8 mouse cellular contexts compared by ENCODE assay signal in the genomic region with DNA sequence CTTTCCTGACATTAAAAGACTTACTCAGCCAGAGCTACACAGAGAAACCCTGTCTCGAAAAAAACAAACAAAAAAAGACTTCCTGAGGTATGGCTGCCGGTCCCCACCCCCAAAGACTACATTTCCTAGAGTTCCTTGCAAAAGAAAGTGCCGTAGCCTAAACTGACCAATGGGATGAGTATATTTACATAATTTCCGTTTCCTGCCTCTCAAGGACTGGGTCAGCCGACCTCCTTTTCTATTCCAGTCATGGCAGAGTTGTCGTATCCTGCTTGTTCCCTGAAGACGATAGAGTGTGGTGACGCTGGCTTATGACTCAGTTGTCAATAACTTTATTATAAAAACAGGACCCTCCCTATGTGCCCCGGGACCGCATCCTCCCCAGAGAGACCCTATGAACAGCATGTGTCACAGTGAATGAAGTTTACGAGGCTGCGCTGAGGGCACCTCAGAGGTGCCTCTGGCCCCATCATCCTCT. TPM values are rescaled to one million over a fixed set of nuclear protein-coding genes. Genes with fewer than 3 reads are reported as not detected.
DNase-seq lines count a peak whose midpoint lies in the region; ATAC-seq and TF ChIP-seq lines count a peak whose summit lies in the region.

No protein-coding gene starts in this region.

- peak; percentile 68 for DNase-seq in layer of hippocampus, adult 9-10 months (ENCODE audit: low spot score)
- DNase-seq in urinary bladder, postnatal 10 days (ENCODE audit: low spot score) = no peak

- peak overlapping the region; percentile 55 for H3K4me2 ChIP-seq in lung, embryonic 16.5 days (ENCODE audit: low read depth, low read length)

- no peaks in the 10 kb centered on the region for H3K27me3 ChIP-seq in E14TG2a.4 (ENCODE audit: insufficient read depth, low read length)
- H3K27me3 ChIP-seq in lung, embryonic 16.5 days (ENCODE audit: control insufficient read depth, insufficient read depth, low read depth, low read length) = no peaks in the 10 kb centered on the region

- peak overlapping the region; percentile 49; the same call in 1 of the 2 replicates for H3K27ac ChIP-seq in bone marrow, adult 2 months (ENCODE audit: control insufficient read depth, insufficient read depth, low read depth, low read length, poor library complexity)
- H3K27ac ChIP-seq in embryonic fibroblast, embryonic 13.5 days (ENCODE audit: insufficient read depth, low read length) = peak overlapping the region; percentile 79
- peak overlapping the region; percentile 69 for H3K27ac ChIP-seq in lung, embryonic 16.5 days (ENCODE audit: low read length)
- H3K27ac ChIP-seq in olfactory bulb, adult 2 months (ENCODE audit: insufficient read depth, low read depth, low read length) = peak overlapping the region; percentile 86

- peaks cover 48% of the 10 kb centered on the region for H3K36me3 ChIP-seq in E14TG2a.4 (ENCODE audit: insufficient read depth, low read length)
- peaks cover 6% of the 10 kb centered on the region; the same call in 1 of the 2 replicates for H3K36me3 ChIP-seq in lung, embryonic 16.5 days (ENCODE audit: control insufficient read depth, insufficient read depth, low read length)

- WGBS in bone marrow, adult 2 months = 10% methylated on average over 12 of the region's 12 CpGs
- WGBS in lung, embryonic 16.5 days = 17% methylated on average over 12 of the region's 12 CpGs
- 14% methylated on average over 12 of the region's 12 CpGs for WGBS in olfactory bulb, adult 2 months

- no peak for TF ChIP-seq CTCF in E14TG2a.4 (conservative IDR thresholded peaks at IDR 0.05; ENCODE audit: low read length)
- TF ChIP-seq CTCF in bone marrow, adult 2 months (IDR thresholded peaks at IDR 0.05; ENCODE audit: control insufficient read depth, insufficient read depth, low read length) = no peak
- no peak for TF ChIP-seq CTCF in embryonic fibroblast, embryonic 13.5 days (IDR thresholded peaks at IDR 0.05; ENCODE audit: borderline replicate concordance, insufficient read depth, low read length)
- no peak for TF ChIP-seq CTCF in olfactory bulb, adult 2 months (IDR thresholded peaks at IDR 0.05; ENCODE audit: insufficient read depth, low read depth, low read length)

- H3K4me3 ChIP-seq in E14TG2a.4 (replicated peaks; ENCODE audit: low read length) = peak overlapping the region; percentile 60
- peak overlapping the region; percentile 59 for H3K4me3 ChIP-seq in bone marrow, adult 2 months (replicated peaks; ENCODE audit: control insufficient read depth, low read depth, low read length)
- no peak overlapping the region for H3K4me3 ChIP-seq in embryonic fibroblast, embryonic 13.5 days (ENCODE audit: insufficient read depth, low read length)
- peak overlapping the region; percentile 39 for H3K4me3 ChIP-seq in lung, embryonic 16.5 days (ENCODE audit: low read length)
- peak overlapping the region; percentile 45 for H3K4me3 ChIP-seq in olfactory bulb, adult 2 months (ENCODE audit: insufficient read depth, low read depth, low read length)

- peaks cover 60% of the 10 kb centered on the region for H3K4me1 ChIP-seq in E14TG2a.4 (replicated peaks; ENCODE audit: low read depth, low read length)
- H3K4me1 ChIP-seq in bone marrow, adult 2 months (ENCODE audit: control insufficient read depth, insufficient read depth, low read length) = peaks cover 6% of the 10 kb centered on the region
- H3K4me1 ChIP-seq in embryonic fibroblast, embryonic 13.5 days (ENCODE audit: control insufficient read depth, insufficient read depth, low read length) = peaks cover 8% of the 10 kb centered on the region
- peaks cover 10% of the 10 kb centered on the region for H3K4me1 ChIP-seq in lung, embryonic 16.5 days (replicated peaks; ENCODE audit: control insufficient read depth, insufficient read depth, low read length)
- peaks cover 35% of the 10 kb centered on the region for H3K4me1 ChIP-seq in olfactory bulb, adult 2 months (ENCODE audit: control insufficient read depth, insufficient read depth, low read length)

- peak overlapping the region; percentile 61 for H3K9ac ChIP-seq in lung, embryonic 16.5 days (ENCODE audit: low read length)

- H3K9me3 ChIP-seq in E14TG2a.4 (ENCODE audit: low read length) = no peaks in the 10 kb centered on the region
- no peaks in the 10 kb centered on the region for H3K9me3 ChIP-seq in lung, embryonic 16.5 days (ENCODE audit: control insufficient read depth, low read length)

- peak; percentile 86 to 92 for ATAC-seq in hematopoietic stem cell, adult 5-6 weeks (replicated peaks in 1 of 2; ENCODE audit: insufficient read depth in 1 of 2, low FRiP score in 2 of 2, low TSS enrichment in 1 of 2, low read depth in 1 of 2, poor library complexity in 2 of 2, severe bottlenecking in 2 of 2)
- peak; percentile 89 for ATAC-seq in lung, embryonic 16.5 days (ENCODE audit: low read depth)

- TF ChIP-seq POLR2A in bone marrow, adult 2 months (IDR thresholded peaks at IDR 0.05; ENCODE audit: borderline replicate concordance, control insufficient read depth, low read depth, low read length) = no peak
- peak; percentile 74 for TF ChIP-seq POLR2A in embryonic fibroblast, embryonic 13.5 days (IDR thresholded peaks at IDR 0.05; ENCODE audit: low read depth, low read length)
- TF ChIP-seq POLR2A in olfactory bulb, adult 2 months (IDR thresholded peaks at IDR 0.05; ENCODE audit: insufficient read depth, low read depth, low read length) = no peak; the same call in 1 of the 2 replicates

RNA-seq across cellular contexts. Expression of gene Ticam1, which starts 7.4 kb away (rescaled TPM):
- 2.4 and 5.9 TPM in 2 replicates for polyA plus RNA-seq in bone marrow, adult 2 months (2011; ENCODE audit: insufficient read depth, insufficient read length, low replicate concordance, missing spikeins)
- polyA plus RNA-seq in embryonic fibroblast, embryonic 13.5 days (2011; ENCODE audit: insufficient read length, low read depth, missing spikeins) = 11.1 and 15.6 TPM in 2 replicates
- 3.5 and 6.1 TPM in 2 replicates for total RNA-seq in hematopoietic stem cell, adult 5-6 weeks (2017)
- polyA plus RNA-seq in lung, embryonic 16.5 days (2015; fragmentation: Nextera tagmentation; extraction: Ambion mirVana) = 5.5 and 5.7 TPM in 2 replicates
- not detected in 2 replicates for polyA plus RNA-seq in olfactory bulb, adult 2 months (2012; ENCODE audit: insufficient read depth, insufficient read length, low replicate concordance, missing spikeins)

RNA-seq across cellular contexts. Expression of gene Fem1a, which starts 12.6 kb away (rescaled TPM):
- 6.9 and 10.8 TPM in 2 replicates for polyA plus RNA-seq in bone marrow, adult 2 months (2011; ENCODE audit: insufficient read depth, insufficient read length, low replicate concordance, missing spikeins)
- polyA plus RNA-seq in embryonic fibroblast, embryonic 13.5 days (2011; ENCODE audit: insufficient read length, low read depth, missing spikeins) = 9.7 and 10.6 TPM in 2 replicates
- 16.4 and 17.1 TPM in 2 replicates for total RNA-seq in hematopoietic stem cell, adult 5-6 weeks (2017)
- polyA plus RNA-seq in lung, embryonic 16.5 days (2015; fragmentation: Nextera tagmentation; extraction: Ambion mirVana) = 11.0 and 12.1 TPM in 2 replicates
- not detected in 2 replicates for polyA plus RNA-seq in olfactory bulb, adult 2 months (2012; ENCODE audit: insufficient read depth, insufficient read length, low replicate concordance, missing spikeins)

RNA-seq across cellular contexts. Expression of gene Plin3, which starts 23.5 kb away (rescaled TPM):
- polyA plus RNA-seq in bone marrow, adult 2 months (2011; ENCODE audit: insufficient read depth, insufficient read length, low replicate concordance, missing spikeins) = 10.9 and 29.6 TPM in 2 replicates
- polyA plus RNA-seq in embryonic fibroblast, embryonic 13.5 days (2011; ENCODE audit: insufficient read length, low read depth, missing spikeins) = 37.4 and 41.2 TPM in 2 replicates
- total RNA-seq in hematopoietic stem cell, adult 5-6 weeks (2017) = 17.1 and 23.8 TPM in 2 replicates
- 87.5 and 90.2 TPM in 2 replicates for polyA plus RNA-seq in lung, embryonic 16.5 days (2015; fragmentation: Nextera tagmentation; extraction: Ambion mirVana)
- not detected in 2 replicates for polyA plus RNA-seq in olfactory bulb, adult 2 months (2012; ENCODE audit: insufficient read depth, insufficient read length, low replicate concordance, missing spikeins)

RNA-seq across cellular contexts. Expression of gene Arrdc5, which starts 30.9 kb away (rescaled TPM):
- polyA plus RNA-seq in bone marrow, adult 2 months (2011; ENCODE audit: insufficient read depth, insufficient read length, low replicate concordance, missing spikeins) = not detected in 2 replicates
- polyA plus RNA-seq in embryonic fibroblast, embryonic 13.5 days (2011; ENCODE audit: insufficient read length, low read depth, missing spikeins) = not detected in 2 replicates
- not detected in 2 replicates for total RNA-seq in hematopoietic stem cell, adult 5-6 weeks (2017)
- not detected in 2 replicates for polyA plus RNA-seq in lung, embryonic 16.5 days (2015; fragmentation: Nextera tagmentation; extraction: Ambion mirVana)
- polyA plus RNA-seq in olfactory bulb, adult 2 months (2012; ENCODE audit: insufficient read depth, insufficient read length, low replicate concordance, missing spikeins) = not detected in 2 replicates

RNA-seq across cellular contexts. Expression of gene Uhrf1, which starts 33.9 kb away (rescaled TPM):
- polyA plus RNA-seq in bone marrow, adult 2 months (2011; ENCODE audit: insufficient read depth, insufficient read length, low replicate concordance, missing spikeins) = 77.5 and 109 TPM in 2 replicates
- polyA plus RNA-seq in embryonic fibroblast, embryonic 13.5 days (2011; ENCODE audit: insufficient read length, low read depth, missing spikeins) = 48.0 and 50.2 TPM in 2 replicates
- total RNA-seq in hematopoietic stem cell, adult 5-6 weeks (2017) = 116 and 147 TPM in 2 replicates
- polyA plus RNA-seq in lung, embryonic 16.5 days (2015; fragmentation: Nextera tagmentation; extraction: Ambion mirVana) = 124 and 130 TPM in 2 replicates
- not detected in 2 replicates for polyA plus RNA-seq in olfactory bulb, adult 2 months (2012; ENCODE audit: insufficient read depth, insufficient read length, low replicate concordance, missing spikeins)
